Mouse (Mus musculus): ENCODE data around the gene Alkbh6. TPM values are rescaled to one million over a fixed set of nuclear protein-coding genes. Genes with fewer than 3 reads are reported as not detected.

The Alkbh6 gene
- polyA plus RNA-seq, 1 experiment = 28.7 TPM

- H3K4me3 ChIP-seq (ENCODE audit: insufficient read depth, poor library complexity, severe bottlenecking) = no peak overlapping the region
These were observed 38.3 kb downstream of the Alkbh6 start for GRCm38 (mm10) chr7:30346635-30347379.

GRCm38 (mm10) chr7:30347828-30348227 is 39.3 kb downstream of the Alkbh6 start:
- H3ac ChIP-seq (ENCODE audit: control insufficient read depth, insufficient read length, low read depth) = no peak overlapping the region
- no peak overlapping the region for H3K4me3 ChIP-seq (ENCODE audit: insufficient read depth, poor library complexity, severe bottlenecking)
- H3K36me3 ChIP-seq (ENCODE audit: control insufficient read depth, insufficient read depth) = no peaks in the 10 kb centered on the region
- peaks cover 44% of the 10 kb centered on the region for H3K27me3 ChIP-seq (ENCODE audit: control insufficient read depth, insufficient read depth, insufficient read length)
- no peaks in the 10 kb centered on the region for H3K79me2 ChIP-seq (ENCODE audit: control insufficient read depth, insufficient read depth)
- TF ChIP-seq USF1 (IDR thresholded peaks at IDR 0.05; ENCODE audit: low read depth) (no peak), CTCF (IDR thresholded peaks at IDR 0.05; ENCODE audit: control insufficient read depth, insufficient read depth, insufficient read length) (peak; percentile 90), FOSL1 (IDR thresholded peaks at IDR 0.05; ENCODE audit: insufficient read depth, low read length, poor library complexity, severe bottlenecking) (no peak), MYOG (IDR thresholded peaks at IDR 0.05; ENCODE audit: control insufficient read depth, extremely low read depth, insufficient read length) (no peak)
- no peaks in the 10 kb centered on the region for H3K79me3 ChIP-seq (ENCODE audit: low read depth)

More at GRCm38 (mm10) chr7:30346635-30347379, 38.3 kb downstream of the Alkbh6 start:
- Histone ChIP-seq H3K79me2 (ENCODE audit: control insufficient read depth, insufficient read depth) (no peaks in the 10 kb centered on the region), H3K27me3 (ENCODE audit: control insufficient read depth, insufficient read depth, insufficient read length) (peaks cover 47% of the 10 kb centered on the region), H3ac (ENCODE audit: control insufficient read depth, insufficient read length, low read depth) (no peak overlapping the region), H3K79me3 (ENCODE audit: low read depth) (no peaks in the 10 kb centered on the region), H3K36me3 (ENCODE audit: control insufficient read depth, insufficient read depth) (no peaks in the 10 kb centered on the region)
- TF ChIP-seq MYOD1 (IDR thresholded peaks at IDR 0.05; ENCODE audit: control insufficient read depth, insufficient read length, low read depth) = no peak
- TF ChIP-seq CEBPB (IDR thresholded peaks at IDR 0.05; ENCODE audit: low read depth) = no peak
- no peak for TF ChIP-seq FOSL1 (IDR thresholded peaks at IDR 0.05; ENCODE audit: insufficient read depth, low read length, poor library complexity, severe bottlenecking)
- no peak for TF ChIP-seq MAX (IDR thresholded peaks at IDR 0.05)
- no peak for TF ChIP-seq CTCF (IDR thresholded peaks at IDR 0.05; ENCODE audit: control insufficient read depth, insufficient read depth, insufficient read length)
- TF ChIP-seq USF1 (IDR thresholded peaks at IDR 0.05; ENCODE audit: low read depth) = no peak
- no peak for TF ChIP-seq MYOG (IDR thresholded peaks at IDR 0.05; ENCODE audit: control insufficient read depth, extremely low read depth, insufficient read length)

GRCm38 (mm10) chr7:30353279-30353822 is 44.8 kb downstream of the Alkbh6 start:
- H3K79me2 ChIP-seq (ENCODE audit: control insufficient read depth, insufficient read depth) = no peaks in the 10 kb centered on the region
- H3K79me3 ChIP-seq (ENCODE audit: low read depth) = no peaks in the 10 kb centered on the region
- no peaks in the 10 kb centered on the region for H3K36me3 ChIP-seq (ENCODE audit: control insufficient read depth, insufficient read depth)
- TF ChIP-seq MAX (IDR thresholded peaks at IDR 0.05) (no peak), MYOG (IDR thresholded peaks at IDR 0.05; ENCODE audit: control insufficient read depth, extremely low read depth, insufficient read length) (no peak)
- H3K27me3 ChIP-seq (ENCODE audit: control insufficient read depth, insufficient read depth, insufficient read length) = peaks cover 51% of the 10 kb centered on the region
- no peak overlapping the region for H3K4me3 ChIP-seq (ENCODE audit: insufficient read depth, poor library complexity, severe bottlenecking)
- no peak overlapping the region for H3ac ChIP-seq (ENCODE audit: control insufficient read depth, insufficient read length, low read depth)

- TF ChIP-seq MYOG (IDR thresholded peaks at IDR 0.05; ENCODE audit: control insufficient read depth, extremely low read depth, insufficient read length) (no peak), CTCF (IDR thresholded peaks at IDR 0.05; ENCODE audit: control insufficient read depth, insufficient read depth, insufficient read length) (no peak), USF1 (IDR thresholded peaks at IDR 0.05; ENCODE audit: low read depth) (no peak), FOSL1 (IDR thresholded peaks at IDR 0.05; ENCODE audit: insufficient read depth, low read length, poor library complexity, severe bottlenecking) (no peak), MAX (IDR thresholded peaks at IDR 0.05) (no peak), CEBPB (IDR thresholded peaks at IDR 0.05; ENCODE audit: low read depth) (no peak), MYOD1 (IDR thresholded peaks at IDR 0.05; ENCODE audit: control insufficient read depth, insufficient read length, low read depth) (no peak)
These were observed 45.5 kb downstream of the Alkbh6 start for GRCm38 (mm10) chr7:30354059-30354458.

GRCm38 (mm10) chr7:30358378-30359186 is 50.1 kb downstream of the Alkbh6 start:
- no peaks in the 10 kb centered on the region for H3K36me3 ChIP-seq (ENCODE audit: control insufficient read depth, insufficient read depth)
- TF ChIP-seq MYOG (IDR thresholded peaks at IDR 0.05; ENCODE audit: control insufficient read depth, extremely low read depth, insufficient read length) = no peak
- no peak for TF ChIP-seq CEBPB (IDR thresholded peaks at IDR 0.05; ENCODE audit: low read depth)
- no peak for TF ChIP-seq FOSL1 (IDR thresholded peaks at IDR 0.05; ENCODE audit: insufficient read depth, low read length, poor library complexity, severe bottlenecking)
- no peak for TF ChIP-seq MYOD1 (IDR thresholded peaks at IDR 0.05; ENCODE audit: control insufficient read depth, insufficient read length, low read depth)
- TF ChIP-seq CTCF (IDR thresholded peaks at IDR 0.05; ENCODE audit: control insufficient read depth, insufficient read depth, insufficient read length) = no peak
- no peak for TF ChIP-seq MAX (IDR thresholded peaks at IDR 0.05)
- TF ChIP-seq USF1 (IDR thresholded peaks at IDR 0.05; ENCODE audit: low read depth) = no peak

More at GRCm38 (mm10) chr7:30354059-30354458, 45.5 kb downstream of the Alkbh6 start:
- Histone ChIP-seq H3ac (ENCODE audit: control insufficient read depth, insufficient read length, low read depth) (no peak overlapping the region), H3K79me3 (ENCODE audit: low read depth) (no peaks in the 10 kb centered on the region), H3K36me3 (ENCODE audit: control insufficient read depth, insufficient read depth) (no peaks in the 10 kb centered on the region), H3K4me3 (ENCODE audit: insufficient read depth, poor library complexity, severe bottlenecking) (no peak overlapping the region), H3K27me3 (ENCODE audit: control insufficient read depth, insufficient read depth, insufficient read length) (peaks cover 44% of the 10 kb centered on the region), H3K79me2 (ENCODE audit: control insufficient read depth, insufficient read depth) (no peaks in the 10 kb centered on the region)

More at GRCm38 (mm10) chr7:30358378-30359186, 50.1 kb downstream of the Alkbh6 start:
- peaks cover 49% of the 10 kb centered on the region for H3K27me3 ChIP-seq (ENCODE audit: control insufficient read depth, insufficient read depth, insufficient read length)
- no peaks in the 10 kb centered on the region for H3K79me3 ChIP-seq (ENCODE audit: low read depth)
- no peak overlapping the region for H3ac ChIP-seq (ENCODE audit: control insufficient read depth, insufficient read length, low read depth)
- H3K79me2 ChIP-seq (ENCODE audit: control insufficient read depth, insufficient read depth) = no peaks in the 10 kb centered on the region
- no peak overlapping the region for H3K4me3 ChIP-seq (ENCODE audit: insufficient read depth, poor library complexity, severe bottlenecking)
